Mouse (Mus musculus): Measurements from ENCODE around the gene Zfp385a.
A peak's percentile ranks its signal among the peaks of the same experiment; 100 is the strongest.

Gene Zfp385a

GRCm38 (mm10) chr15:103335488-103336235 lies 4.2 kb downstream of the Zfp385a start:
- DNase-seq (ENCODE audit: low spot score): no peak

GRCm38 (mm10) chr15:103335040-103335439 lies 4.9 kb downstream of the Zfp385a start:
- no peak for DNase-seq (ENCODE audit: low spot score)

- DNase-seq (ENCODE audit: low spot score): no peak
These were observed 5.7 kb downstream of the Zfp385a start for GRCm38 (mm10) chr15:103334194-103334593.

GRCm38 (mm10) chr15:103333738-103334137 lies 6.2 kb downstream of the Zfp385a start:
- DNase-seq (ENCODE audit: low spot score): no peak

- DNase-seq (ENCODE audit: low spot score): no peak
These were observed 6.7 kb downstream of the Zfp385a start for GRCm38 (mm10) chr15:103333081-103333615.

- DNase-seq (ENCODE audit: low spot score): peak; percentile 89
These were observed 16.2 kb downstream of the Zfp385a start for GRCm38 (mm10) chr15:103323455-103324247.

- peak; percentile 55 for DNase-seq (ENCODE audit: low spot score)
These were observed 16.8 kb downstream of the Zfp385a start for GRCm38 (mm10) chr15:103323070-103323454.

GRCm38 (mm10) chr15:103322396-103322795 lies 17.5 kb downstream of the Zfp385a start:
- DNase-seq (ENCODE audit: low spot score): no peak

- DNase-seq (ENCODE audit: low spot score): no peak
These were observed 18.8 kb downstream of the Zfp385a start for GRCm38 (mm10) chr15:103321076-103321475.

GRCm38 (mm10) chr15:103318201-103318816 lies 21.6 kb downstream of the Zfp385a start:
- DNase-seq (ENCODE audit: low spot score): no peak

- no peak for DNase-seq (ENCODE audit: low spot score)
These were observed 22.2 kb downstream of the Zfp385a start for GRCm38 (mm10) chr15:103317731-103318130.

- DNase-seq (ENCODE audit: low spot score): no peak
These were observed 22.8 kb downstream of the Zfp385a start for GRCm38 (mm10) chr15:103317120-103317519.

GRCm38 (mm10) chr15:103315979-103316776 lies 23.7 kb downstream of the Zfp385a start:
- no peak for DNase-seq (ENCODE audit: low spot score)

- DNase-seq (ENCODE audit: low spot score): peak; percentile 76
These were observed 24.8 kb downstream of the Zfp385a start for GRCm38 (mm10) chr15:103315011-103315502.

- DNase-seq (ENCODE audit: low spot score): no peak
These were observed 25.7 kb downstream of the Zfp385a start for GRCm38 (mm10) chr15:103314181-103314580.

GRCm38 (mm10) chr15:103313495-103314095 lies 26.3 kb downstream of the Zfp385a start:
- DNase-seq (ENCODE audit: low spot score): no peak

GRCm38 (mm10) chr15:103310365-103310910 lies 29.5 kb downstream of the Zfp385a start, which contains the start of gene Gpr84:
Gene Gpr84, minus strand, starts transcription at chr15:103310612.
- DNase-seq (ENCODE audit: low spot score): no peak

GRCm38 (mm10) chr15:103308876-103309580 lies 30.9 kb downstream of the Zfp385a start:
- no peak for DNase-seq (ENCODE audit: low spot score)

- no peak for DNase-seq (ENCODE audit: low spot score)
These were observed 31.6 kb downstream of the Zfp385a start for GRCm38 (mm10) chr15:103308056-103308875.
